Mouse (Mus musculus): Measurements from ENCODE around the gene Gm5926.
"Not testable (repeated sequence)": the region's sequence is repeated elsewhere in the genome, so short reads cannot be mapped to it uniquely, and the experiment has no call there.

Gene Gm5926

GRCm38 (mm10) chrX:32650416-32650815 is at the start of gene Gm5926:
Gm5926 (plus strand) TSS chrX:32650716.
- DNase-seq (ENCODE audit: low spot score): not testable (repeated sequence)

DNA sequence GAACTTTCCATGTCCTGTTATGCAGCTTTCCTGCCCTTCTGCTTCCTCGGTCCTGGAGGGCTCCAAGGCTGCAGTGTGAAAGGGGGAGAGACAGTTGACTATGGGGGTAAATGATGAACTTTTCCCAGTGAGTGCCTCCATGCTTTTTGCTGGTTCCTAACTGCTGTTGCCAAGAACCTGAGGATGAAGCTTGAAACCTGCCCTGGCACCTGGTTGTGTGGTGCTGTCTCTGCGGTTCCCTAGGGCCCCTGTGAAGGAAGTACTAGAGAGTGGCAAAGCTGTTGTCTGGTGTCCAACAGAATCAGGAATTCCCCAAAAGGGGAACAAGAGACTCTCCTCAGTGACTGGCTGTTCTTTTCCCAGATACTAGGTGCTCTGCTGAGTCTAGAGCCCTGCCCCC is 49.5 kb upstream of the Gm5926 start:
- DNase-seq (ENCODE audit: low spot score): not testable (repeated sequence)

DNA sequence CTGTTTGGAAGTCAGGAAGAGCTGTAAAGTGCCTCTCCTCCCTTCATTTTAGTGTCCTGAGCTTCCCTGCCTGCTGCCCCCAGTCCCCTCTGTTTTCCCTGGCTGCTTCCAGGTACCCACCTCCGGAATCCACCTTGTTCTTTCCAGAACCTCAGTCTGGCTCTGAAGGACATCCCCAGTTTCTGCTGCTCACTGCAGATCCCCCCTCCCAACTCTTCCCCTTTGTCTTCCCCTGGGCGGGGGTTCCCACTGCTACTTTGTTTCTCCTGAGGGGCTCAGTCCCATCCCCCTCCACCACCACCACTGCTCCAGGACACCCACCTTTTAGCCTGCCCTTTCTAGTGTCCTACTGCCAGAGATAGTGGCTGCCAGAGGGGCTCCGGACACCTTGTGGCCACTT is 49.1 kb upstream of the Gm5926 start:
- DNase-seq (ENCODE audit: low spot score): not testable (repeated sequence)

Data from retina, embryonic 14.5 days (tissue).